Comparison of ENCODE assay signal across 10 mouse cellular contexts in the genomic region with DNA sequence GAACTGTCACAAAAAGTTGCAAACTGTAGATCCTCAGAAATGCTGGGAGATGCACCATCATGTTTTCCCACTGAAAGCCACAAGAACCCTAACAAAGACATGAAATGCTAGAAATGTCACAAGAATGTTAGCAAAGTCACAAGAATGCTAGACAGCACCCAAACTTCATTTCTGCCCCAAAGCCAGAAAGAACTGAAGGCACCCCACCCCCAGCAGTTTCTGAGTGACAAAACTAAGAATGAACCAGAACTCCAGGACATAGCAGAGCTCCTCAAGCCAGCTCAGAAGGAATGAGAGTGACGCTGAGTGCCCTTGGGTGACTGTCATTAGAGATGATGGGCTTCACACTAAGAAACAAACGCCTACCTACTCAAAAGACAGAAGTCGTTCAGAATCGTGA.
"Had no signal": no experiment of that assay in that cellular context is flagged by ENCODE, and none has a peak within 500 bp of the region (broad histone marks: within the 10 kb centered on the region; RNA-seq: fewer than 3 reads in every experiment).

No protein-coding gene starts in this region.

- DNase-seq: left cerebral cortex, postnatal 4 days; liver; liver, embryonic 13.5 days; liver, postnatal 0 days; lung, adult 18-20 months; lung, adult 2 months; lung, embryonic 14.5 days; lung, postnatal 36 days; lung, postnatal 4 days; midbrain, embryonic 14.5 days had no signal
